Mouse (Mus musculus) kidney, adult 2 months (tissue): ENCODE data around the gene Gm21083.
"Not testable (repeated sequence)": the region's sequence is repeated elsewhere in the genome, so short reads cannot be mapped to it uniquely, and the experiment has no call there.

Experiments
- CTCF ChIP-seq: fragments of 200-500 bp; conservative IDR thresholded peaks from 2 replicates; pipeline ENCODE4 v1.5.1; 2011; ENCODE audit warnings: low read depth, mild to moderate bottlenecking, control low read depth, low read length, moderate library complexity, mixed read lengths; ENCODE audit not compliant: insufficient read depth, insufficient read length
- POLR2A ChIP-seq: fragments of 200-500 bp; IDR thresholded peaks from one replicate; pipeline ENCODE4 v1.6.1; 2011; ENCODE audit warnings: low read depth, low read length, control low read depth

DNA sequence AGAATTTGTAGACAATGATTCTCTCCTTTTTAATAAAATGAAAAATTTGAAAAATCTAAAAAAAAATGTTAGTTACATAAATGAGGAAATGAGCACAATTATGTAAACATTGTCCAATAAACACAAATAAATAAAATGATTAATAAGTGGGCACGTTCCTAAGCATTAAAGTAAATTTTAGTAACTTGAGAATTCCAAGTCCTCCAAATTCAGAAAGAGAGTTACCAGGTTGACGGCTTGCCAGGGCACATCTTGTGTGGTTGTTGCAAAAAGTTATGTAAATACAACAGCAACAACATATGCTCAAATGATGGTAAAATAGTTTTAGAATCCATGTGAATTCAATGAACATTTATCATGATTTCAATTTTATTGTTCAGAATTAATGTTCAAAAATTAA, 14.4 kb downstream of the Gm21083 start:
- not testable (repeated sequence) for TF ChIP-seq CTCF, POLR2A
